8 mouse cellular contexts compared by ENCODE assay signal in the genomic region with DNA sequence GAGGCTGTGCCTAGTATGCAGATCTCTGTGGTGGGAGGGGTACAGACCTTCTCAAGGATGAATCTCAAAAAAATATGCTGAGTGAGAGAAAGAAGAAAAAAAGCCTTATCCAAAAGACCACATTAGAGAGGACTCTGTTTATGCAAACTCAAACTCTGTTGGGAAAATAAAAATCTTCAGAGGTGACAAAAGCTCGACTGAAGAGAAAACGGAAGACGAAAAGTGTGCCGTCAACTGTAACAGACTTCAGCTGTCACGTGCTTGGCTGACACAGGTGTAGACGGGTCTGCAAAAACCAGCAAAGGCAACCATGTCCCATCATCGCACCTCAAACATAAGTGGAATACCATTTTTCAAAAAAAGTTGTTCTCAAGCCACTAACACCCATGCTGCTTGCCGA. TPM values are rescaled to one million over a fixed set of nuclear protein-coding genes. Genes with fewer than 3 reads are reported as not detected.
A peak's percentile ranks its signal among the peaks of the same experiment; 100 is the strongest.
DNase-seq lines count a peak whose midpoint lies in the region; ATAC-seq and TF ChIP-seq lines count a peak whose summit lies in the region.

No protein-coding gene starts in this region.

- ATAC-seq in hindbrain, embryonic 11.5 days (ENCODE audit: low FRiP score) = no peak
- ATAC-seq in midbrain, embryonic 15.5 days (replicated peaks) = no peak
- ATAC-seq in erythroid progenitor cell, adult 5-6 weeks (replicated peaks; ENCODE audit: low FRiP score, poor library complexity, severe bottlenecking) = no peak

- in situ Hi-C loops in CH12.LX (cut with MboI; ENCODE audit: low pct_ligation_motif_present, low pct_unique_long_range_greater_than_20kb, low sequenced_read_pairs) = no loop called here

- no peak overlapping the region for H3K27ac ChIP-seq in heart, embryonic 10.5 days
- no peak overlapping the region for H3K27ac ChIP-seq in CH12.LX (ENCODE audit: insufficient read depth, low read depth)
- no peak overlapping the region for H3K27ac ChIP-seq in hindbrain, embryonic 11.5 days (ENCODE audit: low read depth, low read length)
- no peak overlapping the region for H3K27ac ChIP-seq in midbrain, embryonic 15.5 days

- DNase-seq in heart, embryonic 10.5 days (ENCODE audit: low spot score) = no peak
- no peak for DNase-seq in heart, postnatal 10 days
- peak; percentile 55 for DNase-seq in CH12.LX (ENCODE audit: extremely low read depth)
- no peak for DNase-seq in hindbrain, embryonic 11.5 days (ENCODE audit: low spot score)
- no peak for DNase-seq in right cerebral cortex, adult 18-20 months
- no peak for DNase-seq in adrenal gland, adult 8-10 months

- H3K4me3 ChIP-seq in heart, embryonic 10.5 days = peak overlapping the region; percentile 99
- H3K4me3 ChIP-seq in CH12.LX (replicated peaks in 1 of 3; ENCODE audit: low read depth in 2 of 3, low read length in 2 of 3, poor library complexity in 1 of 3) = peak overlapping the region; percentile 65 to 99 (median 98)
- peak overlapping the region; percentile 99 for H3K4me3 ChIP-seq in hindbrain, embryonic 11.5 days (ENCODE audit: low read depth, low read length)
- H3K4me3 ChIP-seq in midbrain, embryonic 15.5 days = peak overlapping the region; percentile 76

- intact Hi-C loops in heart, postnatal 10 days (cut with DNase I) = loop anchor here (2.0 kb wide), 1 partner anchor 25 kb away; no protein-coding TSS in a partner anchor

- no peaks in the 10 kb centered on the region for H3K27me3 ChIP-seq in heart, embryonic 10.5 days (ENCODE audit: insufficient read depth, poor library complexity, severe bottlenecking)
- no peaks in the 10 kb centered on the region for H3K27me3 ChIP-seq in CH12.LX (replicated peaks)
- no peaks in the 10 kb centered on the region for H3K27me3 ChIP-seq in hindbrain, embryonic 11.5 days (ENCODE audit: control insufficient read depth, insufficient read depth, low read length)
- H3K27me3 ChIP-seq in midbrain, embryonic 15.5 days (replicated peaks) = no peaks in the 10 kb centered on the region

- no peak for TF ChIP-seq EP300 in CH12.LX (IDR thresholded peaks at IDR 0.05; ENCODE audit: low read length)

- no peak for TF ChIP-seq RAD21 in CH12.LX (IDR thresholded peaks at IDR 0.05; ENCODE audit: low read depth, low read length)

- H3K9ac ChIP-seq in CH12.LX (ENCODE audit: insufficient read depth, low read depth) = peak overlapping the region; percentile 90; the same call in 1 of the 2 replicates
- no peak overlapping the region for H3K9ac ChIP-seq in hindbrain, embryonic 11.5 days (ENCODE audit: low read depth, low read length)
- peak overlapping the region; percentile 17; the same call in 1 of the 2 replicates for H3K9ac ChIP-seq in midbrain, embryonic 15.5 days

- H3K36me3 ChIP-seq in heart, embryonic 10.5 days = no peaks in the 10 kb centered on the region
- peaks cover 5 to 23% of the 10 kb centered on the region in 2 experiments for H3K36me3 ChIP-seq in CH12.LX (replicated peaks in 1 of 2; ENCODE audit: control insufficient read depth in 1 of 2, insufficient read depth in 1 of 2, low read length in 1 of 2)
- no peaks in the 10 kb centered on the region for H3K36me3 ChIP-seq in hindbrain, embryonic 11.5 days (ENCODE audit: control insufficient read depth, insufficient read depth, low read length)
- no peaks in the 10 kb centered on the region for H3K36me3 ChIP-seq in midbrain, embryonic 15.5 days (replicated peaks)

- dilution Hi-C loops in CH12.LX (cut with MboI; ENCODE audit: extremely low pct_ligation_motif_present, extremely low pct_unique_long_range_greater_than_20kb, low sequenced_read_pairs) = no loop called here

- no peak for TF ChIP-seq POLR2A in CH12.LX (IDR thresholded peaks at IDR 0.05; ENCODE audit: low read depth, low read length)

- no peaks in the 10 kb centered on the region for H3K9me3 ChIP-seq in heart, embryonic 10.5 days
- no peaks in the 10 kb centered on the region for H3K9me3 ChIP-seq in CH12.LX (replicated peaks; ENCODE audit: low read length)
- H3K9me3 ChIP-seq in hindbrain, embryonic 11.5 days (ENCODE audit: control insufficient read depth, low read length) = no peaks in the 10 kb centered on the region
- H3K9me3 ChIP-seq in midbrain, embryonic 15.5 days = no peaks in the 10 kb centered on the region

- peaks cover 27% of the 10 kb centered on the region for H3K4me1 ChIP-seq in heart, embryonic 10.5 days
- peaks cover 8 to 47% of the 10 kb centered on the region in 2 experiments for H3K4me1 ChIP-seq in CH12.LX (ENCODE audit: control insufficient read depth in 1 of 2, insufficient read depth in 2 of 2)
- H3K4me1 ChIP-seq in hindbrain, embryonic 11.5 days (replicated peaks; ENCODE audit: control insufficient read depth, insufficient read depth, low read length) = no peaks in the 10 kb centered on the region; the same call in none of the 2 replicates
- H3K4me1 ChIP-seq in midbrain, embryonic 15.5 days = peaks cover 42% of the 10 kb centered on the region

- TF ChIP-seq CTCF in CH12.LX (conservative IDR thresholded peaks at IDR 0.05 in 1 of 2, IDR thresholded peaks at IDR 0.05 in 1 of 2; ENCODE audit: low read depth in 2 of 2, low read length in 2 of 2) = no peak

- peaks cover 61% of the 10 kb centered on the region for H3K79me2 ChIP-seq in CH12.LX (replicated peaks; ENCODE audit: control insufficient read depth, extremely low read depth, insufficient read depth, poor library complexity, severe bottlenecking)

- WGBS in heart, embryonic 10.5 days = 59% methylated on average over 8 of the region's 8 CpGs
- WGBS in hindbrain, embryonic 11.5 days = 71% methylated on average over 8 of the region's 8 CpGs
- 68% methylated on average over 8 of the region's 8 CpGs for WGBS in midbrain, embryonic 15.5 days

- peak overlapping the region; percentile 98 for H3K4me2 ChIP-seq in CH12.LX (ENCODE audit: insufficient read depth, low read depth, poor library complexity, severe bottlenecking)
- peak overlapping the region; percentile 62 for H3K4me2 ChIP-seq in hindbrain, embryonic 11.5 days (replicated peaks; ENCODE audit: low read depth, low read length)
- H3K4me2 ChIP-seq in midbrain, embryonic 15.5 days = peak overlapping the region; percentile 66

TF ChIP-seq in CH12.LX, 34 proteins besides CTCF, POLR2A, EP300 and RAD21:
- TF ChIP-seq MXI1 (IDR thresholded peaks at IDR 0.05; ENCODE audit: low read depth, low read length) = peak; percentile 66
- TF ChIP-seq USF1 (IDR thresholded peaks at IDR 0.05; ENCODE audit: low read depth, low read length) = peak; percentile 48
- peak; percentile 52; the same call in 1 of the 2 replicates for TF ChIP-seq SIN3A (IDR thresholded peaks at IDR 0.05; ENCODE audit: low read length)
- peak; percentile 52 for TF ChIP-seq USF2 (conservative IDR thresholded peaks at IDR 0.05; ENCODE audit: low read depth, low read length)
- peak; percentile 98 for TF ChIP-seq BHLHE40 (IDR thresholded peaks at IDR 0.05; ENCODE audit: low read depth, low read length)
- TF ChIP-seq E2F4 (IDR thresholded peaks at IDR 0.05; ENCODE audit: insufficient replicate concordance, low read depth, low read length) = no peak
- TF ChIP-seq MAX (IDR thresholded peaks at IDR 0.05; ENCODE audit: low read length) = peak; percentile 88
- TF ChIP-seq MYC (IDR thresholded peaks at IDR 0.05; ENCODE audit: low read depth, low read length) = peak; percentile 58; the same call in 1 of the 2 replicates
- TF ChIP-seq RCOR1 (conservative IDR thresholded peaks at IDR 0.05; ENCODE audit: low read depth, low read length) = no peak
- peak; percentile 51; the same call in 1 of the 2 replicates for TF ChIP-seq MAFK (IDR thresholded peaks at IDR 0.05; ENCODE audit: insufficient replicate concordance, low read length)
- no peak for TF ChIP-seq MEF2A (IDR thresholded peaks at IDR 0.05; ENCODE audit: borderline replicate concordance, low read depth, low read length)
- TF ChIP-seq ETS1 (conservative IDR thresholded peaks at IDR 0.05; ENCODE audit: low read depth, low read length) = 0 out of 2 replicates have a peak, but pooled peaks have one; percentile 37

RNA-seq across cellular contexts. Expression of a gene that starts 1.7 kb away (rescaled TPM):
- 100 and 119 TPM in 2 replicates for polyA plus RNA-seq in heart, embryonic 10.5 days (2016; fragmentation: Nextera tagmentation; extraction: Ambion mirVana)
- 10 to 100 TPM; 64.2 to 65.1 TPM for total RNA-seq in heart, postnatal 10 days (2021)
- total RNA-seq in CH12.LX (2012; rRNA removed) = 58.5 and 76.3 TPM in 2 replicates
- total RNA-seq in CH12.LX (2014; rRNA removed) = 166 and 189 TPM in 2 replicates
- polyA plus RNA-seq in CH12.LX (2012; ENCODE audit: insufficient read length, low read depth) = 119 and 130 TPM in 2 replicates
- polyA plus RNA-seq in hindbrain, embryonic 11.5 days (2014; fragmentation: Nextera tagmentation; extraction: Ambion mirVana) = 124 and 159 TPM in 2 replicates
- 139 and 146 TPM in 2 replicates for polyA plus RNA-seq in midbrain, embryonic 15.5 days (2015; fragmentation: Nextera tagmentation; extraction: Ambion mirVana)
- total RNA-seq in erythroid progenitor cell, adult 5-6 weeks (2015; ENCODE audit: low replicate concordance) = 35.0 and 39.4 TPM in 2 replicates
- total RNA-seq in erythroid progenitor cell, adult 5-6 weeks (2017; ENCODE audit: low replicate concordance) = 19.4 and 32.5 TPM in 2 replicates
- 100 to 1,000 TPM in 3 of 4 experiments, 10 to 100 TPM in 1; 97.7 to 135 (median 106) TPM for total RNA-seq in adrenal gland, adult 8-10 months (2022)

RNA-seq across cellular contexts. Expression of a gene that starts 56.4 kb away (rescaled TPM):
- polyA plus RNA-seq in heart, embryonic 10.5 days (2016; fragmentation: Nextera tagmentation; extraction: Ambion mirVana) = 35.0 and 36.5 TPM in 2 replicates
- 10 to 100 TPM; 21.3 to 22.0 TPM for total RNA-seq in heart, postnatal 10 days (2021)
- total RNA-seq in CH12.LX (2012; rRNA removed) (31.7 and 32.0 TPM in 2 replicates), CH12.LX (2014; rRNA removed) (24.2 and 25.5 TPM in 2 replicates)
- polyA plus RNA-seq in CH12.LX (2012; ENCODE audit: insufficient read length, low read depth) = 45.0 and 47.1 TPM in 2 replicates
- polyA plus RNA-seq in hindbrain, embryonic 11.5 days (2014; fragmentation: Nextera tagmentation; extraction: Ambion mirVana) = 57.8 and 62.7 TPM in 2 replicates
- polyA plus RNA-seq in midbrain, embryonic 15.5 days (2015; fragmentation: Nextera tagmentation; extraction: Ambion mirVana) = 60.4 and 60.8 TPM in 2 replicates
- total RNA-seq in erythroid progenitor cell, adult 5-6 weeks (2015; ENCODE audit: low replicate concordance) = 20.5 and 37.8 TPM in 2 replicates
- total RNA-seq in erythroid progenitor cell, adult 5-6 weeks (2017; ENCODE audit: low replicate concordance) = 13.5 and 18.4 TPM in 2 replicates
- total RNA-seq in adrenal gland, adult 8-10 months (2022) = 10 to 100 TPM; 59.2 to 71.4 (median 63.6) TPM
